Mouse (Mus musculus) spleen, adult 2 months (tissue): Measurements from ENCODE around the gene Gzmn. TPM values are rescaled to one million over a fixed set of nuclear protein-coding genes. Genes with fewer than 3 reads are reported as not detected.
A peak's percentile ranks its signal among the peaks of the same experiment; 100 is the strongest.
"Not testable (repeated sequence)": the region's sequence is repeated elsewhere in the genome, so short reads cannot be mapped to it uniquely, and the experiment has no call there.

Source experiments
- DNase-seq, 2 experiments: peaks; one replicate each; pipeline versions ENCODE4 v3.0.0 to v3.0.0-alpha.2; 2012 to 2021; ENCODE audit warnings: low spot score in 2 of 2, low read depth in 1 of 2
- H3K27ac ChIP-seq: fragments of 200-500 bp; 2 replicates; pipeline ENCODE4 v1.5.1; 2012; ENCODE audit warnings: low read length, inconsistent platforms; ENCODE audit not compliant: insufficient read depth
- H3K27me3 ChIP-seq: fragments of 200-500 bp; 2 replicates; pipeline ENCODE4 v1.6.1; 2012; ENCODE audit warnings: mild to moderate bottlenecking, moderate library complexity, low read length, inconsistent platforms; ENCODE audit not compliant: control insufficient read depth, insufficient read depth
- H3K36me3 ChIP-seq: fragments of 200-500 bp; 2 replicates; pipeline ENCODE4 v1.6.1; 2012; ENCODE audit warnings: mild to moderate bottlenecking, low read length, inconsistent platforms; ENCODE audit not compliant: control insufficient read depth, insufficient read depth
- H3K4me1 ChIP-seq: fragments of 200-500 bp; 2 replicates; pipeline ENCODE4 v1.6.1; 2011; ENCODE audit warnings: inconsistent platforms; ENCODE audit not compliant: control insufficient read depth, insufficient read depth, insufficient read length
- H3K4me3 ChIP-seq: fragments of 200-500 bp; 2 replicates; pipeline ENCODE4 v1.5.1; 2011; ENCODE audit warnings: mild to moderate bottlenecking, inconsistent platforms; ENCODE audit not compliant: insufficient read depth, insufficient read length; ENCODE audit errors: extremely low read depth
- CTCF ChIP-seq: fragments of 200-500 bp; IDR thresholded peaks from 2 replicates; pipeline ENCODE4 v1.5.1; 2011; ENCODE audit warnings: mild to moderate bottlenecking, inconsistent platforms; ENCODE audit not compliant: insufficient read depth, insufficient read length, insufficient replicate concordance; ENCODE audit errors: extremely low read depth
- POLR2A ChIP-seq: fragments of 200-500 bp; IDR thresholded peaks from 2 replicates; pipeline ENCODE4 v1.6.1; 2011; ENCODE audit warnings: low read depth, low read length, inconsistent platforms
- WGBS: fragments of 180-500 bp; shearing (Covaris S2); methylation state at CpG from one replicate; pipeline ENCODE4 v1.1.7; 2018; 5-methylcytosine and 5-hydroxymethylcytosine counted together
- polyA plus RNA-seq: library from polyadenylated mRNA; depleted of rRNA; stranded (reverse); fragments of >200 nt; gene quantifications from 2 replicates; pipeline ENCODE4 v1.2.3, GENCODE M21; 2012; rRNA removed

Gene Gzmn
- polyA plus RNA-seq = not detected in 2 replicates

DNA sequence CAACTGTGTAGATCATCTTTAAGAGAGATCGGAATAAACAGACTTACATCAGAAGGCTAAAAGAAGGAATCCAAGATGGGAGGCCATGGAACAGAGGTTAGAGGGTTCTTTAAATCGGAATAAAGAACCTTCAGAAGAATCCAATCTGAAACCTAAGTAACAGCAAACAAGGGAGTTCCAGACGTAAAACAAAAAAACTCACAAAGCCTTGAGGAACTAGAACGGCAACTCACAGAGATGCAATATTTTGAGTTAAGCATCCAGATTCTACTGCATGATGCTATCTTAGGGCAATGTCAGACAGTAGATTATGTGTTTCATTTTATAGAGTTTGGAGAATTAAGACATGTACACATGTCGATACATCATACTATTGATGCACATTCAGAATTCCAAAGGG lies at the start of gene Gzmn:
Gzmn (minus strand) TSS at position 101 of the 400 bp plus-strand sequence.
- Histone ChIP-seq H3K27me3 (no peaks in the 10 kb centered on the region), H3K36me3 (no peaks in the 10 kb centered on the region), H3K4me3 (no peak within 1 kb of the TSS), H3K27ac (no peak within 1 kb of the TSS), H3K4me1 (no peaks in the 10 kb centered on the region)
- 94% methylated on average over 5 of the region's 5 CpGs for WGBS
- DNase-seq = no peak
- no peak for TF ChIP-seq CTCF
- TF ChIP-seq POLR2A = no peak

- TF ChIP-seq POLR2A = no peak
- TF ChIP-seq CTCF = no peak
- Histone ChIP-seq H3K36me3 (no peaks in the 10 kb centered on the region), H3K4me1 (no peaks in the 10 kb centered on the region), H3K4me3 (no peak within 1 kb of the TSS), H3K27me3 (no peaks in the 10 kb centered on the region), H3K27ac (no peak within 1 kb of the TSS)
- no peak for DNase-seq
- 83% methylated on average over 4 of the region's 4 CpGs for WGBS
These were observed 36.9 kb upstream of the Gzmn start, which contains the start of gene Gzmf for GRCm38 (mm10) chr14:56211317-56211716. Gene Gzmf, minus strand, starts transcription at chr14:56211417.

GRCm38 (mm10) chr14:56205613-56206012 lies 31.2 kb upstream of the Gzmn start:
- WGBS = 70% methylated on average over 1 of the region's 1 CpGs
- H3K36me3 ChIP-seq = no peaks in the 10 kb centered on the region
- H3K4me3 ChIP-seq = no peak overlapping the region
- no peaks in the 10 kb centered on the region for H3K27me3 ChIP-seq
- no peak for DNase-seq
- TF ChIP-seq POLR2A = no peak
- no peak for TF ChIP-seq CTCF
- H3K27ac ChIP-seq = no peak overlapping the region
- no peaks in the 10 kb centered on the region for H3K4me1 ChIP-seq

GRCm38 (mm10) chr14:56205021-56205420 lies 30.6 kb upstream of the Gzmn start:
- peak in 1 of 2 experiments; percentile 19 for DNase-seq
- not testable (repeated sequence) for H3K27me3 ChIP-seq, H3K4me1 ChIP-seq, H3K4me3 ChIP-seq, H3K36me3 ChIP-seq, H3K27ac ChIP-seq
- peak; percentile 35; the same call in 1 of the 2 replicates for TF ChIP-seq CTCF
- WGBS = 36% methylated on average over 5 of the region's 5 CpGs

DNA sequence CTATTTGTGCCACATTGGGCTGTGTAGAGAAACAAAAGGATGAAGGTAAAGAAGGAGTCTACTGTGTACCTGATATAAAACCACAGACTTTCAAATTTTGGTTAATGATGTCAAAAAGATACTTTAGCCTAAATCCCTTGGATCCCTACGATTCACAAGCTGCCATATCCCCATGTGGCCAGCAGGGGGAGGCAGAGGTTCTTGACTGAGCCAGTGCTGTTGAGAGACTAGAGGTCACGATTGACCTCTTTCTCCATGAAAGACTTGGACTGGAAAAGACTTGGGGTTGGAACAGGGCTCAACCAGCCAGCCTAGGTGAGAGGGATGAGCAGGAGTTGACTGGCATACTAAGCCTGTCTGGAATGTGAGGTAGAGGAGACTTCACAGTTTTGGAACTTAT lies 29.6 kb upstream of the Gzmn start:
- TF ChIP-seq POLR2A (no peak), CTCF (peak; percentile 73; the same call in 1 of the 2 replicates)
- peak in 1 of 2 experiments; percentile 53 for DNase-seq
- Histone ChIP-seq H3K4me1 (no peaks in the 10 kb centered on the region), H3K27ac (no peak overlapping the region), H3K4me3 (no peak overlapping the region), H3K36me3 (no peaks in the 10 kb centered on the region), H3K27me3 (no peaks in the 10 kb centered on the region)
- WGBS = 5% methylated on average over 2 of the region's 2 CpGs

DNA sequence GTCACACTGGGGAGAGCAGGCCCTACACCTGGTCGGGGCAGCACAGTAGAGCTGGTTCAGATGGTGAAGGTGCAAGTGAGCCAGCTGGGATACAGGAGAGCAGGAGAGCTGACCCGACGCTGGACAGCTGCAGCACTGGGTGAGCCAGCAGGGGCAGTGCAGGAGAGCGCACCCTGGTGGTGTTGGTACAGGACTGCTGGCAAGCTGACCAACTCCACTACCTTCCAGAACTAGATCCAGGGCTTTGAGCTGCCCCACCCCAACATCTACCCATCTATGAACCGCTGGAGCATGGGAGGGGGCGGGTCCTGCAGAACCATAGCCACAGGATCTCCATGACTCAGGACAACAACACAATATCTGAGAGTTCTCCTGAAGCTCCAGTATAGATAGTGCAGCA lies 12.5 kb upstream of the Gzmn start:
- 48% methylated on average over 6 of the region's 6 CpGs for WGBS
- no peak for DNase-seq
- H3K27ac ChIP-seq = no peak overlapping the region
- no peaks in the 10 kb centered on the region for H3K27me3 ChIP-seq
- no peak for TF ChIP-seq POLR2A
- no peaks in the 10 kb centered on the region for H3K4me1 ChIP-seq
- no peaks in the 10 kb centered on the region for H3K36me3 ChIP-seq
- H3K4me3 ChIP-seq = no peak overlapping the region

DNA sequence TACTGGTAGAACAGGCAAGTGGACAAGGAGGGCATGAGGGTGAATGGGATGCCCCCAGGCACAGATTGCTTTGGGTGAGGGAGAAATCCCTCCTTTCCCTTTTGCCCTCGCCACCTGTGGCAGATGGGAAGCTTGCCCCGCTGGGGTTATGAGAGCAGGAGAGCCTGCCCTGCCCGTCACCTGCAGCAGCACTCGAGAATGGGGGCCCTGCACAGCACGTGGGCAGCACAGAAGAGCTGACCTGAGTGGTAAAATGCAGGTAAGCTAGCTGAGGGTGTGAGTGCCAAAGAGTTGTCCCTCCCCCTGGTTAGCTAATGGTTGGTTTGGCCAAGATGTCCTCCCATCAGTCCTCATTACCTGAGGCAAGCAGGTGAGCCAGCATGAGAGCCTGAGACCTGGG lies 12.1 kb upstream of the Gzmn start:
- no peak for DNase-seq
- H3K27ac ChIP-seq = no peak overlapping the region
- H3K4me3 ChIP-seq = no peak overlapping the region
- TF ChIP-seq POLR2A = no peak
- no peak for TF ChIP-seq CTCF
- no peaks in the 10 kb centered on the region for H3K36me3 ChIP-seq
- no peaks in the 10 kb centered on the region for H3K27me3 ChIP-seq
- WGBS = 77% methylated on average over 5 of the region's 5 CpGs
- H3K4me1 ChIP-seq = no peaks in the 10 kb centered on the region
